Mouse (Mus musculus) telencephalon, adult 2 months (tissue): ENCODE data around the gene Nubp2.

Source experiments
- DNase-seq: peaks from one replicate; pipeline ENCODE4 v3.0.0-alpha.2; 2011; ENCODE audit warnings: low read depth, low spot score

Gene Nubp2

GRCm38 (mm10) chr17:24861785-24862184 lies 24.4 kb downstream of the Nubp2 start:
- no peak for DNase-seq

GRCm38 (mm10) chr17:24860076-24860475 lies 26.1 kb downstream of the Nubp2 start:
- no peak for DNase-seq

GRCm38 (mm10) chr17:24858967-24859366 lies 27.2 kb downstream of the Nubp2 start:
- no peak for DNase-seq

- no peak for DNase-seq
Measured at GRCm38 (mm10) chr17:24857831-24858470, 28.2 kb downstream of the Nubp2 start.

GRCm38 (mm10) chr17:24856589-24856988 lies 29.6 kb downstream of the Nubp2 start:
- DNase-seq: no peak

- DNase-seq: no peak
Measured at GRCm38 (mm10) chr17:24855838-24856464, 30.2 kb downstream of the Nubp2 start.

GRCm38 (mm10) chr17:24851381-24852125 lies 34.6 kb downstream of the Nubp2 start:
- no peak for DNase-seq

GRCm38 (mm10) chr17:24850773-24851127 lies 35.4 kb downstream of the Nubp2 start:
- no peak for DNase-seq

GRCm38 (mm10) chr17:24850065-24850772 lies 35.9 kb downstream of the Nubp2 start, which contains the start of gene Fahd1:
Gene Fahd1 (minus strand): TSS chr17:24850364.
- peak; percentile 99 for DNase-seq

GRCm38 (mm10) chr17:24849733-24850064 lies 36.5 kb downstream of the Nubp2 start:
- DNase-seq: no peak

GRCm38 (mm10) chr17:24848600-24849031 lies 37.5 kb downstream of the Nubp2 start:
- no peak for DNase-seq

- DNase-seq: no peak
Measured at GRCm38 (mm10) chr17:24847386-24847785, 38.8 kb downstream of the Nubp2 start.

- no peak for DNase-seq
Measured at GRCm38 (mm10) chr17:24844525-24844924, 41.6 kb downstream of the Nubp2 start.

- DNase-seq: no peak
Measured at GRCm38 (mm10) chr17:24842631-24843030, 43.5 kb downstream of the Nubp2 start.

- no peak for DNase-seq
Measured at GRCm38 (mm10) chr17:24841133-24841532, 45.0 kb downstream of the Nubp2 start.

- no peak for DNase-seq
Measured at GRCm38 (mm10) chr17:24840341-24840740, 45.8 kb downstream of the Nubp2 start.

GRCm38 (mm10) chr17:24839842-24840241 lies 46.3 kb downstream of the Nubp2 start, which contains the start of gene Hagh:
Gene Hagh (plus strand): TSS chr17:24840143.
- DNase-seq: peak; percentile 15
